Mouse (Mus musculus) B cell, adult 62 days (primary cell): ENCODE data around the gene Snx32. TPM values are rescaled to one million over a fixed set of nuclear protein-coding genes. Genes with fewer than 3 reads are reported as not detected.

ENCODE experiments used
- total RNA-seq: library from RNA; stranded (reverse); gene quantifications from 4 replicates; pipeline ENCODE4 v1.2.4, GENCODE M21; 2023

The Snx32 gene
- total RNA-seq = 9.1 to 11.3 TPM (median 9.6 TPM) in 4 replicates

DNA sequence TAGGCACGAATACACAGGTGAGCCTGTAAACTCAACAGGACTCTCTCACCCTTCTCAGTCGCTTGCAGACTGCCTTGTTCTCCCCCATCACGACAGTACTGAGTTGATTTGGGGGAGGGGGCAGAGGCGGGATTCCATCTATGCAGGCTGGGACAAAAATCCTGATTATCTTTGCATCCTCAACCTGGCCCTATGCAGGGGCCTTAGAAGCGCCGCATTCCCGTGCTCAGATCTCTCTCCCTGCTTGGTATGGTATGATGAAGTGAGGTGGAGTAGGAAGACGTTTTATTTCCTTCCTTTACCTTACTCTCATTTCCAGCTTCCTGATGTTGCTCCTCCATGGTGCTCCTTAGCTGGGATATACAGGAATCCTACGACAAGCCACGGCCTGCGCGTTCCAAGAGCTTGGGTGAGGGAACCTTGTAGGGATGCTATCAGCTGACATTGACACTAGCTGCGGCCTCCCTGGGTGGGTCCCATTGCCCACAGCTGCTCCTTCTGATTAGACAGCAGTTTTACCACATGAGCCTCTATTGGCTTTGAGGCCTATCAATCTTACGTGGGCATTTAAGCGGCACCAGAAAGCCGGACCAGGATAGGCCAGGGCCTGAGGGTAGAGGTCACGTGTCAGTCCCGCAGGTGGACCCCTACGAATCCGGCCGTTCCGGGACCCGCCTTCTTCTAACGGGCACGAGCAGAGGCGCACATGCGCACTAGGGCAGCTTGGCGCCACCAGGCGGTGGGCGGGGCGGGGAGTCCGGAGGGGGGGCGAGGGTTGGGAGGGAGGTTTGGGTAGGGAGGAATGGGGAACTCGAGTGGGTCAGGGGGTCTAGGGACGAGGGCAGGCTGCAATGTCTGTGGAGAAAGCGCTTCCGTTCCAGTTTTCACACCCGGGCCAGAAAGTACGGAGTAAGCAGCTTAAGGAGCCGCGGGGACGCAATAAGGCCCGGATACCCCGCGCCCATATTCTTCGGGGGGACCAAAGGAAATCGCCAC, at the start of gene Snx32:
Snx32 (minus strand) TSS at position 508 of the 996 bp plus-strand sequence.

DNA sequence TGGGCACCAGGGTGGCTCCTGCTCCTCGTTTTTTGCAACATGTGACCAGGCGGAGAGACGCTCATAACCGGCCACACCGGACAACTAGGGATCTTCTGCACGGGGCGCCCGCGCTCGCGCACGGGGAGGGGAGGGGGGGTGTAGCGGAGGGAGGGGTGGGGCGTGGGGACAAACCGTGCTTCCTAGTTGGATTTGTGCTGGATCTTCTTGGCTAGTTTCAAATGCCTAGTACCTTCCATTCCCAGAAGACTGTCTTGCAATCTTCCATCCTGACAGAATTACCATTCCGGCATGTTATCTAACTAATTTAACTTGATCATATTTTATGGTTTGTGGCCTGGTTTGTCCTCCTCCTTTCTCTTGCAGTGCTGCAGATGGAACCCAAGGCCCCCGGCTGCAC, 6.7 kb downstream of the Snx32 start, which contains the start of gene 1700020D05Rik:
1700020D05Rik (minus strand) TSS at position 101 of the 400 bp plus-strand sequence.

DNA sequence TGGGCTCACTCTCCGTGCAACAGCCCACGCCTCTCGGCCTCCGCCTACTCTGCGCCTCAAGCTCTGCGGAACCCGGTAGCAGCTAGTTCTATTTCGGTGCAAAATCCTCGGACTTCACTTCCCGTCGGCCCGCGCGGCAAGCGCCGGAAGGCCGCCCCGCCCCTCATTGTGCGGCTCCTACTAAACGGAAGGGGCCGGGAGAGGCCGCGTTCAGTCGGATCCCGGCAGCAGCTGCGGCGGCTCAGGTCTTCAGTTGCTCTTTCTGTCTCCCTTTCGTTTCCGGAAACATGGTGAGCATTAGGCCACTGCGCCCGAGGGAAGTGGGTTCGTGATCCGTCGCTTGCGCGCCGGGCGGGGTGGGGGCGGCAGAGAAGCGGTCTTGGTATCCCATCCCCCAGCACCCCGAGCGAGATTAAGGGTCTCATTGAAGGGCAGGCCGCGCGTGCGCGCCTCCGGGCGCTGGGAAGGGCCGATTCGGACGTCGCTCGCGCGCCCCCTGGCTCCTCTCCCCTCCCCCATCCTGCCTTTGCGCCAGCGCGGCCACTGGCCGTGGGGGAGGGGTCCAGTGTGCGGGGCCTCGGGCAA, 19.9 kb downstream of the Snx32 start, which contains the start of gene Cfl1:
Cfl1 (plus strand) TSS at position 143 of the 585 bp plus-strand sequence.

DNA sequence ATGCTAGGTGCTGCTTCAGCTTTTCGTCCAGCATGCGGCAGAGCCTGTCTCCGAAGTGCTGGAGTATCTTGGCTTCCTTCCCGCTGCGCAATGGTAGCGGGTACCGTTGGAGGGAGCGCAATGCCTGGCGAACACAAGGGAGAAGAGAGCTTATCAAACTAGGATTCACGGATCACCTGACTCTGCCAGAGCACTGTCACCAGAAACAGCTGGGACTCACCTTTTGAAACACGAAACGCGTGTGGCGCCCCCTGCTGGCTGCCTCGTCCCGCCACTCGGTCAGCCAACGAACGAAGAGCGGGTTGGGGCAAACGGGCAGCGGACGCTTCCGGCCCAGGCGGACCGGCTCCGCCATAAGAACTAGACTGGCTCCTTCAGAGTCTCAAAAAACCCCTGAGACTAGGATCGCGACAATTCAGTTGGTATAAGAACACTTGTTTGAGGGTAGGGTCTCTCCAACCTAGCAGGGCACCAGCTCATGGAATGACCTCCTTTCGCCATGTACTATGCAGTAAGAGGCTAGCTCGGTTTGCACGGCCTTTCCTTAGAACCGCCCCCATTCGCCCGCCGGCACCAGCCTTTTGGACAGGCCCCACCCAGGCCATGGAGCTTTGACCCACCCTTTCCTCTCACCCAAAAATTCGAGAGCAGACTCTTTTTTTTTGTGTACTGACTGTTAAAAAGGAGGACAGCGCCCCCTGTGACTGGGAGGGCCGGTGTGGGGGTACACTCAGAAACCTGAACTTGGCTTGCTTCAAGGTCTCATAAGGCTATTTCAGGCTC, 22.4 kb downstream of the Snx32 start, which contains the start of gene Mus81:
Mus81 (minus strand) TSS at position 635 of the 783 bp plus-strand sequence.

DNA sequence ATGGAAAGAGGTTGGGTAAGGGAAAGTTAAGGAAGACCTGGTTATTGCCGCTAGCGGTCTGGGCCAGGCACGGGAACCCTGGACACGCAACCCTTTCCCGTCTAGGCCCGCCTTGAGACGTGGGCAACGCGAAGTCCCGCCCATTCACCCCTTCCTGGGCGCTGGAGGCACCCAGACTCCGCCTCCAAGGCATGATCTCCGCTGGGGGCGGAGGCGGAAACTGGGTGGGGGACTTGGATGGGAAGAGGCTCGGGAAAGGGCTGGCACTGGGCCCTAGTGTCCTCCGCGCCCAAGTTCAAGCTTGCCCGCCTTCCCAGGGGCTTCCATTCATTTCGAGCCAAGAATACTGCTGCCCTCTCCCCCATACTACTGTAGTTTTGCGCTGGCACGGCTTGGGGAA, 36.6 kb downstream of the Snx32 start, which contains the start of gene Efemp2:
Efemp2 (plus strand) TSS at position 235 of the 400 bp plus-strand sequence.

DNA sequence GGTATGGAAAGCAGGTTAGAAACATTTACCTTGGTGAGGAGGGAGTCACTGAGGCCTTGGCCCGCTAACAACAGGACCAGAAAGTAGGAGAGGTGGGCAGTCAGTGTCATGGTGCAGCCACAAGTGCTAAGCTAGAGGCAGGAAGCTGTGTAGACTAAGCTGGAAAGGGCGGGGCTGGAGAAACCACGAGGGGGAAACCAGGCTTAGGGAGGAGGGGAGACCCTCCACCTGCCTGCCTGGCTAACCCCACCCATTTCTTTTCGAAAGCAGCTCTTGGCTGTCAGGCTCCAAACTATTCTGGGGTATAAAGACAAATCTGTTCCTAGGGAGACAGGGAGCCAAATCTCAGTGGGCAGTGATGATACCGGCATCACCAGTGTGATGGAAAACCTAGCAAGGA, 42.0 kb downstream of the Snx32 start, which contains the start of gene Ctsw:
Ctsw (minus strand) TSS at position 134 of the 400 bp plus-strand sequence.

DNA sequence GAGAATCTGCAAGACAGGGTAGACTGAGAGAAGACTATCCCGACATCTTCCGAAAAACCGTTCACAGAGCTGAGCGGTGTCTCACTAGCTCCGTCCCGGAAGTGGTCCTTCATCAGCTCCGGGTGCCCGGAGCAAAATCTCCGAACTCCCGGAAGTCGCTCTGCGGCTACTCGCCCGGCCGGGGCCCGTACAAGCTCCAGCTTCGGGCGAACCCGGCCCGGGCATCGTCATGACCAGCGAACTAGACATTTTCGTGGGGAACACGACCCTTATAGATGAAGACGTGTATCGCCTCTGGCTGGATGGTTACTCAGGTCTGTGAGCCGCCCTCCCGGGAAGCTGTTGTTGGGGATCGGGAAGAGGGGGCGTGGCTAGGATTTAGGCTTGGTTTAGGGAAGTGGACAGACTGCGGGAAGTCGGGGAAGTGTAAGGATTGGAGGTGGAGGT, 49.9 kb downstream of the Snx32 start, which contains the start of gene Fibp:
Fibp (plus strand) TSS at position 151 of the 447 bp plus-strand sequence.

DNA sequence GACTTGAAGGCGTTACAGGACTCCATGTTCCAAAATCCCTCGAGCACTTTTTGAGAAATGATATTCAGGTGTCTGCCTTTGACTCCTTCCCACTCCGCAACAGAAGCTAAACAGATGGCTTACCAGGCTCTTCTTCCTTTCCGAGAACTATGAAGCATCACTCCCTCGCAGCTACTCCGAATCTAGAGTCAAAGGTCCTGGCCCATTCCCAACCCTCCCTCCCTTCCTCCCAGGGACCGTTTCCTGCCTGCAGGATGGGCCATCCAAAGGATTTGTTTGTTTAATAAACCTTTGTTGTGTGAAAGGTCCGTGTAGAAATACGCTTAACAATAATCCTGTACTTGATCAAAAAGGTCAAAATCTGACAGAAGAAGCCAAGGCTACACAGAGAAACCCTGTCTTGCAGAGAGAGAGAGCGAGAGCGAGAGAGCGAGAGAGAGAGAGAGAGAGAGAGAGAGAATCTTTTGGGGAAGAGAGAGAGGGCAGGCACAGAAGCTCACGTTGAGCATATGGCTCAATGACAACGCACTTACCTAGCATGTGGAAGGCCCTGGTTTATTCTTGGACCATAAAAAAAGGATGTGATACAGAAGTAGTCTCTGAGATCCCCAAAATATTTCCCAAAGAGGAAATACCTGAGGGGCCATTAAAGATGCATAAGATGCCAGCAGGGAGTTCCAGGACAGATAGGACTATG, 52.4 kb downstream of the Snx32 start, which contains the start of gene Ccdc85b:
Ccdc85b (minus strand) TSS at position 149 of the 697 bp plus-strand sequence.

DNA sequence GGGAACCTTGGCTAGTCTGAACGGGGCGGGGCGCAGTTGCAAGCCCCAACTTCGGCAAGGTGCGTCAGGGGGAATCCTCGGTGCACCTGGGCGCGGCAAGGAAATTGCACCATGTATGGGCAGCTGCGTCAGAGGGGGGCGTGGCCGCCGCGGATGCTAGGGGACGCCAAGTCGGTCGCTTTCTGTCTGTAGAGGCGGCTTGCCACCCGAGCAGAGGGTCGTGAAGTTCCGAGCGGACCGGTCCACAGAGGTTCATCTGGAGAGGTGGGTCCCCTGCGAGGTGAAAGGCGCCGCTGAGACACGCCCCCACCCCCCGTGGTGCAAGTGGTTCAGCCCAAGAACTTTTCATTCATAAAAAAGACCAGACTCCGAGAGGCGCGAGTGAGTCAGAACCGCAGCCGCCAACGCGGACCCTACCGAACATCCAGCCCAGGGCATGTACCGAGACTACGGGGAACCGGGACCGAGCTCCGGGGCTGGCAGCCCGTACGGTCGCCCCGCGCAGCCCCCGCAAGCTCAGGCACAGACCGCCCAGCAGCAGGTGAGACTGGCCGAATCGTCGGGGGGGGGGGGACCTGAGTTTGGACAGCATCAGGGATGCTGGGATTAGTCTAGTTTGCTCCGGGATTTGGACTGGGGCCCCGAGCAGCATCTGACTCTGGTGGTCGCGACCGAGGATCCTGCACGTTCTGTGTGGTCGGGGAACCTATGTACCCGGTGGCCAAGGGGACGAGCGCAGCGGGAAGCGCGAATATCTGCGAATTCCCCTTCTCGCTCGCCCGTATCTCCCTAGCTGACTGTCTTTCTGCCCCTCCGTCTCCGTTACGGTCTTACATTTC, 62.6 kb downstream of the Snx32 start, which contains the start of gene Fosl1:
Fosl1 (plus strand) TSS at position 33 of the 839 bp plus-strand sequence.

Other genes with a start within 250 kb of the Snx32 start
- gene Pacs1, start 237.4 kb downstream of the Snx32 start, total RNA-seq = 72.0 to 82.2 TPM (median 75.3 TPM) in 4 replicates
- 307 to 329 TPM (median 311 TPM) in 4 replicates for gene Sf3b2, start 215.1 kb downstream of the Snx32 start, total RNA-seq
- not detected in 4 replicates for gene Gal3st3, start 212.2 kb downstream of the Snx32 start, total RNA-seq
- not detected in 4 replicates for gene Catsper1, start 174.8 kb downstream of the Snx32 start, total RNA-seq
- 1.1 TPM in 1 of 4 replicates, not detected in the others for gene Cst6, start 161.0 kb downstream of the Snx32 start, total RNA-seq
- 34.9 to 38.5 TPM (median 36.1 TPM) in 4 replicates for gene Eif1ad, start 143.8 kb downstream of the Snx32 start, total RNA-seq
- gene Banf1, start 143.4 kb downstream of the Snx32 start, total RNA-seq = 88.3 to 99.9 TPM (median 93.3 TPM) in 4 replicates
- gene Sart1, start 121.8 kb downstream of the Snx32 start, total RNA-seq = 164 to 192 TPM (median 190 TPM) in 4 replicates
- gene Tsga10ip, start 108.0 kb downstream of the Snx32 start, total RNA-seq = not detected in 4 replicates
- 152 to 183 TPM (median 166 TPM) in 4 replicates for gene Drap1, start 85.6 kb downstream of the Snx32 start, total RNA-seq
- gene AI837181, start 85.4 kb downstream of the Snx32 start, total RNA-seq = 48.5 to 56.8 TPM (median 51.1 TPM) in 4 replicates
- 0.41 to 2.4 TPM (median 1.2 TPM) in 4 replicates for gene Fosl1, start 63.0 kb downstream of the Snx32 start, total RNA-seq
- gene Ccdc85b, start 52.6 kb downstream of the Snx32 start, total RNA-seq = 2.5 to 3.4 TPM (median 2.8 TPM) in 4 replicates
- 71.4 to 110 TPM (median 105 TPM) in 4 replicates for gene Fibp, start 49.9 kb downstream of the Snx32 start, total RNA-seq
- gene Ctsw, start 42.0 kb downstream of the Snx32 start, total RNA-seq = 0.92 to 2.5 TPM (median 1.4 TPM) in 4 replicates
- not detected in 4 replicates for gene Efemp2, start 36.6 kb downstream of the Snx32 start, total RNA-seq
- gene Mus81, start 22.1 kb downstream of the Snx32 start, total RNA-seq = 29.5 to 38.4 TPM (median 36.3 TPM) in 4 replicates
- 1,244 to 1,311 TPM (median 1,302 TPM) in 4 replicates for gene Cfl1, start 20.1 kb downstream of the Snx32 start, total RNA-seq
- gene 1700020D05Rik, start 6.8 kb downstream of the Snx32 start, total RNA-seq = 1.6 to 3.8 TPM (median 2.1 TPM) in 4 replicates
- not detected in 4 replicates for gene Ovol1, start 50.1 kb upstream of the Snx32 start, total RNA-seq
- 15.4 to 17.9 TPM (median 15.7 TPM) in 4 replicates for gene Ap5b1, start 57.5 kb upstream of the Snx32 start, total RNA-seq
- 75.8 to 104 TPM (median 94.4 TPM) in 4 replicates for gene Rnaseh2c, start 91.3 kb upstream of the Snx32 start, total RNA-seq
- 102 to 119 TPM (median 114 TPM) in 4 replicates for gene Kat5, start 99.7 kb upstream of the Snx32 start, total RNA-seq
- gene Rela, start 126.9 kb upstream of the Snx32 start, total RNA-seq = 140 to 161 TPM (median 148 TPM) in 4 replicates
- 565 to 597 TPM (median 588 TPM) in 4 replicates for gene Sipa1, start 153.2 kb upstream of the Snx32 start, total RNA-seq
- gene Map3k11, start 178.2 kb upstream of the Snx32 start, total RNA-seq = 55.2 to 63.2 TPM (median 57.8 TPM) in 4 replicates
- gene Pcnx3, start 178.4 kb upstream of the Snx32 start, total RNA-seq = 193 to 226 TPM (median 206 TPM) in 4 replicates
- gene Kcnk7, start 193.8 kb upstream of the Snx32 start, total RNA-seq = not detected in 4 replicates
- gene Ehbp1l1, start 215.8 kb upstream of the Snx32 start, total RNA-seq = 50.4 to 54.6 TPM (median 51.6 TPM) in 4 replicates
- 18.2 to 22.6 TPM (median 21.3 TPM) in 4 replicates for gene Fam89b, start 219.1 kb upstream of the Snx32 start, total RNA-seq
- not detected in 4 replicates for gene Ltbp3, start 230.4 kb upstream of the Snx32 start, total RNA-seq